Mouse (Mus musculus) olfactory bulb, adult 2 months (tissue): ENCODE data around the gene Atf5.

Experiments
- CTCF ChIP-seq: fragments of 200-500 bp; IDR thresholded peaks from 2 replicates; pipeline ENCODE4 v1.5.1; 2012; ENCODE audit warnings: low read depth, mild to moderate bottlenecking, low read length, moderate library complexity; ENCODE audit not compliant: insufficient read depth
- POLR2A ChIP-seq: fragments of 200-500 bp; IDR thresholded peaks from 2 replicates; pipeline ENCODE4 v1.6.1; 2012; ENCODE audit warnings: mild to moderate bottlenecking, low read depth, low read length, moderate library complexity; ENCODE audit not compliant: insufficient read depth

DNA sequence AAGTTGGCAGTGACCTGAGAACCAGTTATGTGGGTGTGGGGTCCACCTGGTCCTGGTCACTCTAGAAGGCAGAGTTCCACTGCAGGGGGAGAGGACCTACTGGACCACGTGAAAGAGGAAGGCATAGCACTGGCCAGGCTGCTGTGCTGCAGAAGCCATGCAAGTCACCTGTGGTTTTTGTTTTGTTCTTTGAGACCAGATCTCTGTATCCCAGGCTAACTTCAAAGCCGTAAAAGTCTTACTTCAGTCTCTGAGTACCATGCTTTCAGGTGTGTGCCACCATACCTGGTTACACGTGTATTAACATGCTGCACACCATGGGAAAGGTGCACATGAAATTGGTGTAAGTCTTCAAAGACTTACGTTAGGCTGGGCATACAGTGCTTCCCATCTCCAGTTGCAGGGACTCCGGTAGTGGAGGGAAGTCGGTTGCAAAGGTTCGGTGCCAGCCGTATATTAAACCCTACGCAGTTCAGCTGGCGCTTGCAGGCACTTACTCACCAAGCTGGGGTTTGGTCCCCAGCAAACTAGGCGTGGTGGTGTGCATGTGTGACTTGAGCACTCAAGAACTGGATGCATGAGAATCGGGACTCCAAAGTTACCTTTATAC lies 35.3 kb upstream of the Atf5 start:
- TF ChIP-seq CTCF (no peak), POLR2A (no peak)
